Mouse (Mus musculus): ENCODE results near the gene Uba2.

DNA sequence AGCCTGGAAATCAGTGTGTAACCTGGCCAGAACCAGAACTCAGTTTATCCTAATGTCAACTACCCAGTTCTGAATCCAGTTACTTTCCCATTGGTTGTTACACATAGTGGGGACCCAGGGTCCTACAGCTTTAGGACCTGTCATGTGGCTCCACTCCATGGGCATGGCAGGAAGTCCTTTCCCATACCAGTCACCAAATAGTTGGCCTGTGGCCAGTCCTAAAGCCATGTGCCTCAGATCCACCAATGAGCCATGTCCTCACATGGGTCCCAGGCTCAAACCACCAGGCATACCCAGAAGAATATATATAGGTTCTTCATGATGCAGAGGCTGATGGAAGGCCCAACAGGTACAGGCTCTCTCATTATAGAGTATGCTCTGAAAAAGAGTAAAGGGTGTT lies 68.1 kb downstream of the Uba2 start:
- no peak for TF ChIP-seq MYOG (IDR thresholded peaks at IDR 0.05; ENCODE audit: control insufficient read depth, extremely low read depth, insufficient read length)
- no peak for TF ChIP-seq CTCF (IDR thresholded peaks at IDR 0.05; ENCODE audit: control insufficient read depth, insufficient read depth, insufficient read length)
